Mouse (Mus musculus): Measurements from ENCODE around the gene Ajap1. TPM values are rescaled to one million over a fixed set of nuclear protein-coding genes. Genes with fewer than 3 reads are reported as not detected.

The Ajap1 gene
- polyA plus RNA-seq, 1 experiment from 2014 or later = 0.41 TPM

- 70% methylated on average over 9 of the region's 9 CpGs for WGBS
- Histone ChIP-seq H3K27ac (no peak overlapping the region), H3K36me3 (no peaks in the 10 kb centered on the region), H3K27me3 (ENCODE audit: insufficient read depth, poor library complexity, severe bottlenecking) (peaks cover 16% of the 10 kb centered on the region), H3K4me1 (no peaks in the 10 kb centered on the region), H3K4me3 (no peak overlapping the region), H3K9me3 (no peaks in the 10 kb centered on the region)
- no peak for DNase-seq (ENCODE audit: low spot score)
These were observed 45.4 kb downstream of the Ajap1 start for GRCm38 (mm10) chr4:153437196-153437595.

GRCm38 (mm10) chr4:153435917-153436316 is 46.7 kb downstream of the Ajap1 start:
- Histone ChIP-seq H3K4me3 (no peak overlapping the region), H3K36me3 (no peaks in the 10 kb centered on the region), H3K27ac (no peak overlapping the region), H3K9me3 (no peaks in the 10 kb centered on the region), H3K27me3 (ENCODE audit: insufficient read depth, poor library complexity, severe bottlenecking) (0 out of 2 replicates have a peak, but pooled peaks cover 9% of the 10 kb centered on the region), H3K4me1 (no peaks in the 10 kb centered on the region)
- 80% methylated on average over 5 of the region's 5 CpGs for WGBS
- no peak for DNase-seq (ENCODE audit: low spot score)

GRCm38 (mm10) chr4:153429971-153430370 is 52.6 kb downstream of the Ajap1 start:
- WGBS = 68% methylated on average over 2 of the region's 2 CpGs
- no peaks in the 10 kb centered on the region for H3K9me3 ChIP-seq
- no peak for DNase-seq (ENCODE audit: low spot score)
- H3K27me3 ChIP-seq (ENCODE audit: insufficient read depth, poor library complexity, severe bottlenecking) = no peaks in the 10 kb centered on the region
- H3K4me3 ChIP-seq = no peak overlapping the region
- H3K27ac ChIP-seq = no peak overlapping the region
- no peaks in the 10 kb centered on the region for H3K36me3 ChIP-seq
- no peaks in the 10 kb centered on the region for H3K4me1 ChIP-seq

GRCm38 (mm10) chr4:153425961-153426656 is 56.5 kb downstream of the Ajap1 start:
- DNase-seq (ENCODE audit: low spot score) = no peak
- H3K27ac ChIP-seq = no peak overlapping the region
- H3K4me1 ChIP-seq = no peaks in the 10 kb centered on the region
- WGBS = 82% methylated on average over 16 of the region's 16 CpGs
- no peak overlapping the region for H3K4me3 ChIP-seq
- H3K9me3 ChIP-seq = no peaks in the 10 kb centered on the region
- no peaks in the 10 kb centered on the region for H3K36me3 ChIP-seq
- H3K27me3 ChIP-seq (ENCODE audit: insufficient read depth, poor library complexity, severe bottlenecking) = 0 out of 2 replicates have a peak, but pooled peaks cover 4% of the 10 kb centered on the region

- Histone ChIP-seq H3K36me3 (no peaks in the 10 kb centered on the region), H3K27me3 (ENCODE audit: insufficient read depth, poor library complexity, severe bottlenecking) (peaks cover 13% of the 10 kb centered on the region; the same call in 1 of the 2 replicates), H3K27ac (no peak overlapping the region), H3K4me3 (no peak overlapping the region), H3K4me1 (no peaks in the 10 kb centered on the region), H3K9me3 (no peaks in the 10 kb centered on the region)
- DNase-seq (ENCODE audit: low spot score) = no peak
- 76% methylated on average over 10 of the region's 10 CpGs for WGBS
These were observed 58.3 kb downstream of the Ajap1 start for GRCm38 (mm10) chr4:153424324-153424723.

- Histone ChIP-seq H3K9me3 (no peaks in the 10 kb centered on the region), H3K4me3 (peak overlapping the region; percentile 56), H3K27ac (no peak overlapping the region; the same call in 1 of the 2 replicates), H3K4me1 (peaks cover 22% of the 10 kb centered on the region), H3K36me3 (no peaks in the 10 kb centered on the region), H3K27me3 (ENCODE audit: insufficient read depth, poor library complexity, severe bottlenecking) (peaks cover 39% of the 10 kb centered on the region; the same call in 1 of the 2 replicates)
- DNase-seq (ENCODE audit: low spot score) = peak; percentile 81
- WGBS = 1% methylated on average over 11 of the region's 12 CpGs
These were observed 64.7 kb downstream of the Ajap1 start for GRCm38 (mm10) chr4:153417926-153418325.

- Histone ChIP-seq H3K27ac (no peak overlapping the region; the same call in 1 of the 2 replicates), H3K9me3 (no peaks in the 10 kb centered on the region), H3K4me1 (peaks cover 22% of the 10 kb centered on the region), H3K4me3 (peak overlapping the region; percentile 56), H3K36me3 (no peaks in the 10 kb centered on the region), H3K27me3 (ENCODE audit: insufficient read depth, poor library complexity, severe bottlenecking) (peaks cover 37% of the 10 kb centered on the region; the same call in 1 of the 2 replicates)
- WGBS = 5% methylated on average over 22 of the region's 23 CpGs
- peak; percentile 80 for DNase-seq (ENCODE audit: low spot score)
These were observed 65.3 kb downstream of the Ajap1 start for GRCm38 (mm10) chr4:153417164-153417896.

- 47% methylated on average over 9 of the region's 9 CpGs for WGBS
- H3K27me3 ChIP-seq (ENCODE audit: insufficient read depth, poor library complexity, severe bottlenecking) = peaks cover 37% of the 10 kb centered on the region; the same call in 1 of the 2 replicates
- H3K9me3 ChIP-seq = no peaks in the 10 kb centered on the region
- H3K36me3 ChIP-seq = no peaks in the 10 kb centered on the region
- H3K27ac ChIP-seq = no peak overlapping the region
- peaks cover 22% of the 10 kb centered on the region for H3K4me1 ChIP-seq
- no peak overlapping the region for H3K4me3 ChIP-seq
- DNase-seq (ENCODE audit: low spot score) = no peak
These were observed 66.5 kb downstream of the Ajap1 start for GRCm38 (mm10) chr4:153416111-153416510.

- H3K9me3 ChIP-seq = no peaks in the 10 kb centered on the region
- H3K27ac ChIP-seq = no peak overlapping the region
- no peak for DNase-seq (ENCODE audit: low spot score)
- H3K27me3 ChIP-seq (ENCODE audit: insufficient read depth, poor library complexity, severe bottlenecking) = no peaks in the 10 kb centered on the region
- no peaks in the 10 kb centered on the region for H3K36me3 ChIP-seq
- WGBS = 81% methylated on average over 8 of the region's 8 CpGs
- H3K4me3 ChIP-seq = no peak overlapping the region
- no peaks in the 10 kb centered on the region for H3K4me1 ChIP-seq
These were observed 84.2 kb downstream of the Ajap1 start for GRCm38 (mm10) chr4:153398421-153398820.

- DNase-seq (ENCODE audit: low spot score) = no peak
- no peak overlapping the region for H3K27ac ChIP-seq
- no peaks in the 10 kb centered on the region for H3K27me3 ChIP-seq (ENCODE audit: insufficient read depth, poor library complexity, severe bottlenecking)
- no peak overlapping the region for H3K4me3 ChIP-seq
- H3K36me3 ChIP-seq = no peaks in the 10 kb centered on the region
- 90% methylated on average over 12 of the region's 12 CpGs for WGBS
- H3K9me3 ChIP-seq = 0 out of 2 replicates have a peak, but pooled peaks cover 3% of the 10 kb centered on the region
- no peaks in the 10 kb centered on the region for H3K4me1 ChIP-seq
These were observed 95.1 kb downstream of the Ajap1 start for GRCm38 (mm10) chr4:153387478-153387877.

- Histone ChIP-seq H3K9me3 (0 out of 2 replicates have a peak, but pooled peaks cover 3% of the 10 kb centered on the region), H3K27me3 (ENCODE audit: insufficient read depth, poor library complexity, severe bottlenecking) (peaks cover 3% of the 10 kb centered on the region; the same call in 1 of the 2 replicates), H3K4me1 (0 out of 2 replicates have a peak, but pooled peaks cover 3% of the 10 kb centered on the region), H3K27ac (no peak overlapping the region), H3K4me3 (no peak overlapping the region), H3K36me3 (no peaks in the 10 kb centered on the region)
- WGBS = 38% methylated on average over 7 of the region's 7 CpGs
- no peak for DNase-seq (ENCODE audit: low spot score)
These were observed 101.2 kb downstream of the Ajap1 start for GRCm38 (mm10) chr4:153381433-153381832.

- H3K27me3 ChIP-seq (ENCODE audit: insufficient read depth, poor library complexity, severe bottlenecking) = peaks cover 3% of the 10 kb centered on the region; the same call in 1 of the 2 replicates
- no peaks in the 10 kb centered on the region for H3K36me3 ChIP-seq
- H3K4me3 ChIP-seq = no peak overlapping the region
- 79% methylated on average over 10 of the region's 10 CpGs for WGBS
- H3K27ac ChIP-seq = no peak overlapping the region
- 0 out of 2 replicates have a peak, but pooled peaks cover 3% of the 10 kb centered on the region for H3K9me3 ChIP-seq
- no peak for DNase-seq (ENCODE audit: low spot score)
- H3K4me1 ChIP-seq = 0 out of 2 replicates have a peak, but pooled peaks cover 3% of the 10 kb centered on the region
These were observed 101.7 kb downstream of the Ajap1 start for GRCm38 (mm10) chr4:153380885-153381284.

GRCm38 (mm10) chr4:153377981-153378380 is 104.6 kb downstream of the Ajap1 start:
- Histone ChIP-seq H3K27ac (no peak overlapping the region), H3K27me3 (ENCODE audit: insufficient read depth, poor library complexity, severe bottlenecking) (peaks cover 3% of the 10 kb centered on the region; the same call in 1 of the 2 replicates), H3K4me1 (0 out of 2 replicates have a peak, but pooled peaks cover 3% of the 10 kb centered on the region), H3K4me3 (no peak overlapping the region), H3K36me3 (no peaks in the 10 kb centered on the region), H3K9me3 (0 out of 2 replicates have a peak, but pooled peaks cover 1% of the 10 kb centered on the region)
- DNase-seq (ENCODE audit: low spot score) = no peak
- 17% methylated on average over 6 of the region's 6 CpGs for WGBS
